Mouse (Mus musculus): ENCODE results near the gene Lmln. TPM values are rescaled to one million over a fixed set of nuclear protein-coding genes. Genes with fewer than 3 reads are reported as not detected.
"Not testable (repeated sequence)": the region's sequence is repeated elsewhere in the genome, so short reads cannot be mapped to it uniquely, and the experiment has no call there.

Gene Lmln
- total RNA-seq, 2 experiments from 2014 or later, result 2.1 to 2.8 TPM

DNA sequence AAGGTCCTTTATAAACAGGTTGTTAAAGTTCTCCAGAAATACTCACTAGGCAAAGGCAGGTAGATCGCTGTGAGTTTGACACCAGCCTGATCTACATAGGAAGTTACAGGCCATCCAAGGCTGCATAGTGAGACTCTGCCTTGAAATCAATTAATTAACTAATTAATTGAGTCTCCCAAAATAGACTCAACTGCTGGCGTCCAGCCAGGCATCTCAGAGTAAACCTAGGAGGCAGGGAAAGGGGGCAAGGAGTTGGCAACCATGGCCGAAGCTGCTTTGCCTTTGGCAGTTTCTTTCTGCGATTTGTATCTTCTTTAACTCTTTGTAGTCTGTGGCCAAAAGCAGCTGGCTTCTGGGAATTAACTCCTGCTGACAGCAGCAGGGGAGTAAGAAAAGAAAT is 51.4 kb downstream of the Lmln start:
- DNase-seq, result no peak
- no peak for TF ChIP-seq CTCF (IDR thresholded peaks at IDR 0.05)
- intact Hi-C loops (cut with DNase I), result no loop called here
- Histone ChIP-seq H3K4me3 (no peak overlapping the region), H3K27ac (no peak overlapping the region)

DNA sequence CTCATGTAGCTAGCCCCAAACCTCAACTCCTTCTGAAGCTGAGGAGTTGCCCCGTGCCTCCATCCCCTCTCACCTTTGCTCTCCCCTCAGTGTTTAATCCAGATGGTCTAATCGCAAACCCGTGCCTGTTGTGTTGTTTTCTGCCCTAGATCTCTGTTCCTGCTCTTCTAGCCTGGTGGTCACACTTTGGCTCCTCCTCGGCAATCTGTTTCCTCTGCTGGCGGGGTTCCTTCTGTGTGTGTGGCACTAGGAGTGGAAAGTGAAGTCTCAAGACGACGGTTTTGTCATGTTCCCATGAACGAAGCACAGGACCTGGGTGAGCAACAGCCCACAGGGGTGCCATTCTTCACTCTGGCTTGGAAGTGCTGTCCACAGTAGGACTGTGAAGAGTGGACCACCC is 61.1 kb downstream of the Lmln start:
- no peak for TF ChIP-seq CTCF (IDR thresholded peaks at IDR 0.05)
- H3K4me3 ChIP-seq, result no peak overlapping the region
- no peak for DNase-seq
- intact Hi-C loops (cut with DNase I), result no loop called here
- H3K27ac ChIP-seq, result no peak overlapping the region

- Histone ChIP-seq H3K4me3 (no peak overlapping the region), H3K27ac (no peak overlapping the region)
- intact Hi-C loops (cut with DNase I), result no loop called here
- no peak for DNase-seq
- TF ChIP-seq CTCF (IDR thresholded peaks at IDR 0.05), result no peak
Measured at GRCm38 (mm10) chr16:33123938-33124820, 61.9 kb downstream of the Lmln start.

DNA sequence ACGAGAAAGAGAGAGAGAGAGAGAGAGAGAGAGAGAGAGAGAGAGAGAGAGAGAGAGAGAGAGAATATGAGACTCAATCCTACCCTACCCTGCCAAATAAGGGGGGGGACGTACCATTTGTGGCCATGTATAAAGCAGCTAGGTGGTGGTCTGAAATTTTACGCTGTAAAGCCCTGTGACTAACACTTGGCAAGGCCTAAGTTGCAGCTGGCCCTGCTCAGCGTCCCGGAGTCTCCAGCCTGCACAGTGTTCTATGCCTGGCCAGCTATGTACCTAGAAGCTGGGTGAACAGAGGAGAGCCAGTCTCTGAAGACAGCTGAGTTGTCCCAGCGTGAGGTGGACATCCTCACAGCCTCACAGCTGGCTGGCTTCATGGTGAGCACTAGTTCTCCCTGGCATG is 64.7 kb downstream of the Lmln start:
- no peak overlapping the region for H3K27ac ChIP-seq
- H3K4me3 ChIP-seq, result no peak overlapping the region
- TF ChIP-seq CTCF (IDR thresholded peaks at IDR 0.05), result no peak
- DNase-seq, result peak; percentile 22
- intact Hi-C loops (cut with DNase I), result no loop called here

GRCm38 (mm10) chr16:33130731-33131130 is 68.4 kb downstream of the Lmln start:
- Histone ChIP-seq H3K27ac (peak overlapping the region; percentile 41; the same call in 1 of the 2 replicates), H3K4me3 (no peak overlapping the region)
- intact Hi-C loops (cut with DNase I), result no loop called here
- peak; percentile 64 for DNase-seq
- no peak for TF ChIP-seq CTCF (IDR thresholded peaks at IDR 0.05)

DNA sequence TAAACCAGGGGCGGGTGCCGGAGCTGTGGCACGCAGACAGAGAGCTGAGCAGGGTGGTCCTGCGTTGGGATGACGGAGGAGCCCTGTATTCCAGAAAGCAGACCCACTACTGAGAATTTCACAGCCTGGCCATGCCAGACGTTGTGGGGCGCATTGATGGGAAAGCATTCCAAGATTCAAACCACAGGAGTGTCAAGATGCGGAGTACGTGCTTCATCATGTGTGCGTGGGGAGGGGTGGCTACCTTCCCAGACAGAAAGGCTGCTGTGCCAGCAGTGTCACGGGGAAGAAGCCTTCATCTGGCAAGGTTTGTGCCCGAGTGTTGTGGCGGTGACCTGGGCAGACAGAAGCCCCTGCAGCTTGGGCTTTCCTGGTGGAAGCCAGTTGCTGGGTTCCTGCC is 70.9 kb downstream of the Lmln start:
- H3K4me3 ChIP-seq, result no peak overlapping the region
- no peak for DNase-seq
- intact Hi-C loops (cut with DNase I), result no loop called here
- no peak for TF ChIP-seq CTCF (IDR thresholded peaks at IDR 0.05)
- H3K27ac ChIP-seq, result no peak overlapping the region

GRCm38 (mm10) chr16:33135167-33135566 is 72.8 kb downstream of the Lmln start:
- TF ChIP-seq CTCF (IDR thresholded peaks at IDR 0.05), result no peak
- intact Hi-C loops (cut with DNase I), result no loop called here
- no peak for DNase-seq
- Histone ChIP-seq H3K4me3 (no peak overlapping the region), H3K27ac (no peak overlapping the region)

DNA sequence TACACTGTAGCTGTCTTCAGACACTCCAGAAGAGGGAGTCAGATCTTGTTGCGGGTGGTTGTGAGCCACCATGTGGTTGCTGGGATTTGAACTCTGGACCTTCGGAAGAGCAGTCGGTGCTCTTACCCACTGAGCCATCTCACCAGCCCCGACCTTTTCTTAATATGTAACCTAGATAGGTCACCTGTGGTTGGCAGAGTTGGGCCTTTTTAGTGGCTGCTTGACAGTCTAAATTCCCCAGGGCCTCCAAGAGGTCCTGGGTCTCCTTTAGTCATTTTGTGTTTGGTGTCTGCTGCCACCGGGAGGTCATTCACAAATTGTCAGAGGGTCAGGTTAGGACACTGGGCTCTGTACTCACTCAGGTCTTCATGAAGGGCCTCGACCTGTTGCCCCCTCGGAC is 76.7 kb downstream of the Lmln start:
- DNase-seq; H3K4me3 ChIP-seq; H3K27ac ChIP-seq; intact Hi-C loops (cut with DNase I): not testable (repeated sequence)

GRCm38 (mm10) chr16:33141758-33142280 is 79.5 kb downstream of the Lmln start:
- no peak overlapping the region for H3K27ac ChIP-seq
- TF ChIP-seq CTCF (IDR thresholded peaks at IDR 0.05), result no peak
- intact Hi-C loops (cut with DNase I), result no loop called here
- DNase-seq, result no peak
- H3K4me3 ChIP-seq, result no peak overlapping the region

GRCm38 (mm10) chr16:33143452-33143851 is 81.1 kb downstream of the Lmln start:
- Histone ChIP-seq H3K4me3 (peak overlapping the region; percentile 30), H3K27ac (peak overlapping the region; percentile 81)
- no peak for TF ChIP-seq CTCF (IDR thresholded peaks at IDR 0.05)
- intact Hi-C loops (cut with DNase I), result no loop called here
- DNase-seq, result no peak

DNA sequence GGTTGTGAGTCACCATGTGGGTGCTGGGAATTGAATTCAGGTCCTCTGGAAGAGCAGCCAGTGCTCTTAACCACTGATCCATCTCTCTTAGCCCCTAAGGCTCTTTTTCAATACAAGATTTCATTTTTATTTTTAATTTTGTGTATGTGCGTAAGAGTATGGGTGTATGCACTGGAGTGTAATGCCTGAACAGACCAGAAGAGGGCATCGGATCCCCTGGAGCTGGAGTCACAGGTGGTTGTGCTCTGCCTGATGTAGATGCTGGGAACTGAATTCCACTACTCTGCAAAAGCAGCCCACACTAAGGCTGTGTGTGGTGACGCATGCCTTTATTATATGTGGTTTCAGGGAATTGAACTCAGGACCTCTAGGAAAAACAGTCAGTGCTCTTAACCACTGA is 83.9 kb downstream of the Lmln start:
- intact Hi-C loops (cut with DNase I), result no loop called here
- DNase-seq, result no peak
- no peak overlapping the region for H3K4me3 ChIP-seq
- peak; percentile 7; the same call in 1 of the 2 replicates for TF ChIP-seq CTCF (IDR thresholded peaks at IDR 0.05)
- no peak overlapping the region for H3K27ac ChIP-seq

DNA sequence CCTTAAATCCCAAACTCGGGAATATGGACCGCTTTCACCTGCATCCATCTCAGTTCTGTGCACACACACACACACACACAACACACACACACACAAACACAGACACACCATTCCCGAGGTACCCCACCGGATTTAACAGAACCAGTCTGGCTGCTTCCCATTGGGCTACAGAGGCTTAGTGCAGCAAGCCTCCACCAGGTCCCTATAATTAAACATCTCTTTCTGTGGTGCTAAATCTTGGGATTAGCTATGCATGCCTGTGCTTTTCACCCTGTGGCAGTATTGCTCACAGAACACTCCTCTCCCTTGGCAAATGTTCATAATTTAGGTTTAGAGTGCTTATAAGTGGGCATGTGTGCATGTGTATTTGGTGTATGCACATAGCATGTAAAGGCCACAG is 85.8 kb downstream of the Lmln start:
- no peak overlapping the region for H3K27ac ChIP-seq
- intact Hi-C loops (cut with DNase I), result no loop called here
- TF ChIP-seq CTCF (IDR thresholded peaks at IDR 0.05), result no peak
- no peak overlapping the region for H3K4me3 ChIP-seq
- DNase-seq, result no peak

DNA sequence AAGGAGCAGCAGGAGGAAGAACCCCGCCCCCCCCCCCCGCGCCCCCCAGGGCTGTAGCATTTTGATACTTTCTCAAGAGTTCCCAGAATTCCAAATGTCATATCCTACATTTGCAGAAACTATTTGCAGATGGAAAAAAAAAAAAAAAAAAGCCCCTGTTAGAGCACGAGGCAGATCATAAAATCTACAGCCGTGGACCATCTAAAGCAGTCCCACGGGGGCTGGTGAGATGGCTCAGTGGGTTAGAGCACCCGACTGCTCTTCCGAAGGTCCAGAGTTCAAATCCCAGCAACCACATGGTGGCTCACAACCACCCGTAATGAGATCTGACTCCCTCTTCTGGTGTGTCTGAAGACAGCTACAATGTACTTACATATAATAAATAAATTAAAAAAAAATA is 88.6 kb downstream of the Lmln start:
- not testable (repeated sequence) for H3K27ac ChIP-seq, DNase-seq, H3K4me3 ChIP-seq
- intact Hi-C loops (cut with DNase I), result loop anchor here (5.0 kb wide), 1 partner anchor 339 kb away; the partner anchor contains the start of gene Smbd1

GRCm38 (mm10) chr16:33151558-33151957 is 89.2 kb downstream of the Lmln start:
- no peak for DNase-seq

More at GRCm38 (mm10) chr16:33151558-33151957, 89.2 kb downstream of the Lmln start:
- Histone ChIP-seq H3K4me3 (no peak overlapping the region), H3K27ac (no peak overlapping the region)
- intact Hi-C loops (cut with DNase I), result loop anchor here (5.0 kb wide), 1 partner anchor 339 kb away; the partner anchor contains the start of gene Smbd1
- TF ChIP-seq CTCF (IDR thresholded peaks at IDR 0.05), result no peak
